Mouse (Mus musculus) granulocyte monocyte progenitor cell, adult 5-6 weeks (primary cell): ENCODE results near the gene Whamm. TPM values are rescaled to one million over a fixed set of nuclear protein-coding genes. Genes with fewer than 3 reads are reported as not detected.

Experiments
- ATAC-seq: replicated peaks from 2 replicates; pipeline ENCODE4 v1.8.0; 2016; ENCODE audit warnings: mild to moderate bottlenecking, moderate TSS enrichment, inconsistent platforms; ENCODE audit not compliant: poor library complexity, severe bottlenecking
- total RNA-seq, 2 experiments: library from RNA; stranded (forward) in 1 of 2; stranded (reverse) in 1 of 2; fragments of 200-712, 200-1000 nt in 1 of 2; fragments of >200 nt in 1 of 2; fragmentation: Nextera tagmentation in 1 of 2; gene quantifications; 2 replicates each; pipeline ENCODE4 v1.2.3; 2014 to 2017

The Whamm gene
- total RNA-seq, 2 experiments from 2014 or later = 9.2 to 19.3 TPM

DNA sequence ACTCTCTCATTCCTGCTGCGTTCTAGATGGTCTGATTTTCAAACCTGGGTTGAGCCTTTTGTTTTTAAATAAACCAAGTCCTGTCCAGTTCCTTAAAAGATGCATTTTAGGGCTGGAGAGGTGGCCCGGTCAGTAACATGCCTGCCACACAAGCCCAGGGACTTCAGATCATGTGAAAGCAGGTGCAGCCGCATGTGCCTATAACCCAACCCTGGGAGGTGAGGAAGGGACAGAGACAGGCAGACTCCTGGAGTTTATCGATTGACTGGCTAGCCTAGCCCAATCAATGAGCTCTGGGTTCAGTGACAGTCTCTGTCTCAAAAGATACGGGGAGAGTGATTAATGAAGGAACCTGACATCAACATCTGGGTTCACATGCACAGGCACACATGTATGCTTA, 9.9 kb upstream of the Whamm start:
- ATAC-seq = no peak

GRCm38 (mm10) chr7:81563506-81564015, 7.5 kb upstream of the Whamm start:
- ATAC-seq = no peak

- no peak for ATAC-seq
Observed at GRCm38 (mm10) chr7:81564766-81565165, 6.3 kb upstream of the Whamm start.

DNA sequence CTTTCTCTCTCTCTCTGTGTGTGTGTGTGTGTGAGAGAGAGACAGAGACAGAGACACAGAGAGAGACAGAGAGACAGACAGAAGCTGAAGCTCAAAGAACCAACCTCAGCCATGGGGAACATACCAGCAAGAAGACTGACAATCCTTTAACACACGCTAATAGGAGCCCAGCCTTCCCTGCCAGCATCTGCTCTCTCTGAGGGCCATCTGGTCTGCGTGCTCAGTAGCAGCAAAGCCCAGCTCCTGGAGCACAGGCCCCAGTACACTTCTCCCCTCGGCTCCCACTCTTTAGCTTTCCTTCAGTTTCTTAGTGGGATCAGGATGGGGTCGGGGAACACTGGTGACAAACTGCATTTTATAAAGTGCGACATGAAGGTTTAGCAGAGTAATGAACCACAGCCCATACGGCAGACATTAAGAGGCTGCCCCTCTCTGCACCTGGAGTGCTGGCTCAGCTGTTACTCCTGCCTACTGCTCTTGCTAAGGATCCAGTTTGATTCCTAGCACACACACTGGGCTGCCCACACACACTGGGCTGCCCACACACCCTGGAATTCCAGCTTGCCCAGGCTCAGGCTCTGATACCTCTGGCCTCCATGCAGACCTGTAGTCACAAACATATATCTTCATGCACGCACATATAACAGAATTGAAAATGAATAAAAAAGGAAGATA, 5.5 kb upstream of the Whamm start:
- no peak for ATAC-seq

DNA sequence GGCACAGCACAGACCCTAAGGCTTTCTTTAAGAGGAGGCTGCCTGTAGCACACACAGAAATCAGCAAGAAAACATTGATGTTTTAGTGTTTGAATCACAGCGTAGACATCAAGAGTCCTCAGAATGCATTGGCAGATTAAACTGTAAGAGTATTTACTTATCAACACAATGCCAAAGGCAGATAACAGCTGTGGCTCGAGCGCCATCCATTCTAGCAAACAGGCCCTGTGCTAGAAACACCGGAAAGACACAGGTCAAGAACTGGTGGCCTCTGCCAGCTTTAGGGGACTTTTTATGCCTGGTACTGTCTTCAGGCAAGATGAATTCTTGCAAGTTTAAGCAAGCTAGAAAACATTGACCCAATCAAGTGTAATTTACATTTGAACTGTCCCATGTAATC, 4.7 kb upstream of the Whamm start:
- ATAC-seq = no peak

DNA sequence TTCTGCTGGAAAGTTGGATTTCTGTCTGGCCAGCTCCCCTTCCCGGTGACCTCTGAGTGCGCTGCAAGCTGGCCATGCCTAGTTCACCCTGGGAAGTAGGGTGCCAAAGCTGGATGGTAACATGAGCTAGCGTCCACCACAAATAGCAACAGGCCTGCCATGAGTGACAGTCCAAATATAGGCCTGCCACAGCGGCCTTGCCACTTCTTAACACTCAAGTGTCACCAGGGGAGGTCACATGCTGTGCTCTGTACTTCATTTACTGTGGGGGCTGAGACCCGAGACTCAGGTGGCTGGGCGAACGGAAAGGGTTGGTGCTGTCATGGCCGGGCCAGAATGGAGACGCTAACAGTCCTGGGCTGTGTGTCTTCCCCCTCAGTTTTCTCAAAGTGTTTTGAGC, 4.2 kb upstream of the Whamm start, which contains the start of gene Fsd2:
Fsd2 (minus strand) TSS at position 53 of the 400 bp plus-strand sequence.
- ATAC-seq = no peak

DNA sequence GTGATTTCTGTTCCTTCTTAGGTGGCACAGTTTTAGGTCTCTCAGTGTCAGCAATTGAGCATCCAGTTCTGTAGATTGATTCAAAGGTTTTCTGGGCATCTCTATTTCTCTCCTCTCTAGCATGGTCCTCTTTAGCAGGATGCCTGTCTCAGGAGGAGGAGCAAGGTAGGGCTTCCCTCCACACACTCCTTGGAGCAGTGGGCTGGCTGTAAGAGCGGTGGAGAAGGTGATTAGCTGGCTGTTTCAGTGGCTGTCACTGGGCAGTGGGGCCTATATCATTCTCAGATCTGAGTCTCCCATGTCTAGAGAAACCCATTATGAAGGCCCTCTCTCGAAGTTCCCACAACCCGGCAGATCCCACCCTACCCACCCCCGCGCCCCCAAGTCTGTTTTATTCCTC, 3.7 kb upstream of the Whamm start:
- ATAC-seq = no peak

DNA sequence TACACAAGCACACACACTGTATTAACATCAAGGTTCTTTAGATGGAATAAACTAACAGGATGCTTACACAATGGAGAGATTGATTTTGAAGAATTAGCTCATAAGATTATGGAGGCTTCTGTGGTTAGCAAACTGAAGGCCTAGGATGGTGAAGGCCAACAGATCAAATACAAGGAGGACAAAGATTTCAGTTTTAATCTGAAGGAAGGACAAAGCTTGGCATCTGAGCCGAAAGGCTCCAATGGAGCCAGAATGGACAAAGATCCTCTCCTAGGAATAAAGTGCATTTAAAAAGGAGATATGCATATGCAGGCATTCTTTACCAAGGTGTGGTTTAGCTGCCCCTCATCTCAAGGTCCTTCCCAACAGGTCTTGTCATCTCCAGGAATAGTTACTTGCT, 1.2 kb upstream of the Whamm start:
- no peak for ATAC-seq

GRCm38 (mm10) chr7:81570271-81570670, 795 bp upstream of the Whamm start:
- no peak for ATAC-seq

GRCm38 (mm10) chr7:81570752-81571107, 336 bp upstream of the Whamm start:
- no peak for ATAC-seq

GRCm38 (mm10) chr7:81571941-81572441, 925 bp downstream of the Whamm start:
- 0 out of 2 replicates have a peak, but pooled peaks have one; percentile 12 for ATAC-seq

- ATAC-seq = no peak
Observed at GRCm38 (mm10) chr7:81572610-81573268, 1.7 kb downstream of the Whamm start.

- no peak for ATAC-seq
Observed at GRCm38 (mm10) chr7:81573397-81573796, 2.3 kb downstream of the Whamm start.

- ATAC-seq = no peak
Observed at GRCm38 (mm10) chr7:81573821-81574220, 2.8 kb downstream of the Whamm start.

DNA sequence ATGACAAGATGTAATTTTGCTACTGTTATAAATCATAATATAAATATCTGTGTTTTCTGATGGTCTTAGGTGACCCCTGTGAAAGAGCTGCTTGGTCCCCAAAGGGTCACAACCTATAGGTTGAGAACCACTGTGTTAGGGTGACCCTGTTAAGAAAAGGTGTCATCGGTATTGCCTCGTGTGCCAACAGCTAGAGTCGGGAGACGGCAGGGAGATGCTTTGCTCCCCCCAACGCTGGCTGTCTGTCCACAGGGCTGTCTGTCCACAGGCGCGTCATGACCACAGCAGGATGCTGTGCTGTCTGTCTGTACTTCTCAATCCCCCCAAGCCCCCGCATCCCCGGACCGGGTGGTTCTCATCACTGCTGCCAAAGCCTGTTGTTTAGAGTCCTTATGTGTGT, 4.5 kb downstream of the Whamm start:
- no peak for ATAC-seq

GRCm38 (mm10) chr7:81577872-81578271, 6.8 kb downstream of the Whamm start:
- peak; percentile 55 for ATAC-seq

DNA sequence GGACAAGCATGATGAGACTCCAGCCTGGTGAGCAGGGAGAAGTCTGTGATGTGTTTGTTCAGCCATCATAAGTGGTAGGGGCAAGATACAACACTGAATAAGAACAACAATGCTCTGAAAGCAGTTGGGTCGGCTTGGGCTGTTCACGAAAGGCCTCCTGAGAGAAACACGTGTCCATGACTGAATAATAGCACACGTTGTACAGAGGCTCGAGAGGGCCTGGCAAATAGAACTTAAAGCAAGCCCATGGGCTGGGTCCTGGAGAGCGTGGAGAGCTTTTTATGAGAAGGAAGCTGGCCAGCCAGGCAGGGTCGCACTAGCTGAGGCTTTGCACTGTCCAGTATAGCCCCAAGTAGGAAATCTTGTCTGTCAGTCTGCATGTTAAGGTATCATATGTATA, 7.3 kb downstream of the Whamm start:
- no peak for ATAC-seq

DNA sequence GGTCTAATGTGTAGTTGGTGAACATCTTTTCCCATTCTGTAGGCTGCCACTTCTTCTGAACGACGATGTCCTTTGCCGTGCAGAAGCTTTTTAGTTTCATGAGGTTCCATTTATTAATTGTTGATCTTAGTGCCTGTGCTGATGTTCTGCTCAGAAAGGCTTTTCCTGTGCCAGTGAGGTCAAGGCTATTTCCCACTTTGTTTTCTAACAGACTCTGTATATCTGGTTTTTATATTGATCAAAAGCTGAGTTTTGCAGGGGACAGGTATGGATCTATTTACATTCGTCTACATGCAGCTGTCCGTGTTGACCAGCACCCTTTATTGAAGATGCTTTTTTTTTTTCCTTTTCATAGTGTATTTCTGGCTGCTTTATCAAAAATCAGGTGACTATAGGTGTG, 8.2 kb downstream of the Whamm start:
- ATAC-seq = no peak

- no peak for ATAC-seq
Observed at GRCm38 (mm10) chr7:81583512-81583911, 12.4 kb downstream of the Whamm start.

DNA sequence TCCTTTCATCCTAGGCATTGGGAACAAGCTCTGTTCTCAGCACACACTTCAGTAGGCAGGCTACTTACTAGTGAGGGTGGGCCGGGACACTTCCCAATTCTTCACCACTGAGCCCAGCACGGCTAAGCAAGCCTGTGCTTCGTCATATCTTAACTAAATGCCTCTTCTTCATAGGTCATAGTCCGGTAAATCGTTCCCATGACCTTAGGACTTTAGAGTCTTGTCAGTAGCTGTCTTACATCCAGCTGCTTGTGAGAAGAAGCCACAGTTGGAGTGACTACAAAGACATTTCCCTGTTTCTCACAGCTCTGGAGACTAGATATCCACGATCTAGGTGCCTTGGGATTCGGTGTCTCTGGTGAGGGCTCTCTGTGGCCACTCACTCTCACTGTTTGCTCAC, 14.3 kb downstream of the Whamm start:
- no peak for ATAC-seq

DNA sequence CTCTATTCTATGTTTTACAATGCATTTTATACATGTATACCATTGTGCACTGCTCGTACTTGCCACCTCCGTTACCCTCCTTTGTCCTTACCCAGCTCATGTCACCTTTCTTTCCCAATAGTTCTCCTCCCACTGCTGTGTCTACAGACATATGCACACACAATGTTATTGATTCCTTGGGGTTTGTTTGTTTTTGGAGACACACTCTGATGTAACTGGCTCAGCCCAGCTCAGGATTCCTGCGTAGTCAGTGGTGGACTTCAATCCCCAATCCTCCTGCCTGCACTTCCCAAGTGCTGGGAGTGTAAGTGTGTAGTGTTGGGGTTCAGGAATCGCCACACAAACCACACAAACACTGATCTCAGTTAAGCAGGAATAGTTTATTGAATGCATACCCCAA, 16.2 kb downstream of the Whamm start:
- no peak for ATAC-seq

DNA sequence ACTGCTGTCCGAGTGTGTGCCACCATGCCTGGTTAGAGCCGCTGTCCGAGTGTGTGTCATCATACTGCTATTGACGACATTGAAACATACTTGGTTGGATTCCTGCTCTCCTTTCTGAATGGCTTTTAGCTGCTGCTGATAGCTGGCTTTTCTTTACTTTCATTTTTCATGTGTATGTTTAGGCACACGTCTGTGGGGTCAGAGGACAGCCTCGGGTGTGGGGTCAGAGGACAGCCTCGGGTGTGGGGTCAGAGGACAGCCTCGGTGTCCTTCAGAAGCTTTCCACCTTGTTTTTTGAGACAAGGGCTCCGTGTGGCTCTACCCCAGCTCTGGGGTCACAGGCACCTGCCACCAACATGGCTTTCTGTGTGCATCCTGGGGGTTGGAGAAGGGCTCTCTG, 21.6 kb downstream of the Whamm start:
- no peak for ATAC-seq
